Mouse (Mus musculus) midbrain, postnatal 0 days (tissue): ENCODE results near the gene Xpo4. TPM values are rescaled to one million over a fixed set of nuclear protein-coding genes. Genes with fewer than 3 reads are reported as not detected.

ENCODE experiments used
- ATAC-seq: fragments of 200-750 bp; cut with Nextera tagmentation; 2 replicates; pipeline ENCODE4 v1.8.0; 2017; ENCODE audit warnings: moderate number of reproducible peaks, mild to moderate bottlenecking, moderate TSS enrichment, moderate library complexity; ENCODE audit not compliant: low FRiP score
- DNase-seq: peaks from one replicate; pipeline ENCODE4 v3.0.0-alpha.2; 2015; ENCODE audit warnings: low spot score
- H3K27ac ChIP-seq: fragments of 300-500 bp; sonication (generic); 2 replicates; pipeline ENCODE4 v1.5.1; 2014; ENCODE audit warnings: low read depth, mild to moderate bottlenecking, low read length, mixed read lengths
- H3K27me3 ChIP-seq: fragments of 300-500 bp; sonication (generic); 2 replicates; pipeline ENCODE4 v1.6.1; 2014; ENCODE audit warnings: low read length, control low read depth, mixed read lengths; ENCODE audit not compliant: insufficient read depth
- H3K36me3 ChIP-seq: fragments of 300-500 bp; sonication (generic); 2 replicates; pipeline ENCODE4 v1.6.1; 2014; ENCODE audit warnings: low read length, control low read depth, mixed read lengths; ENCODE audit not compliant: insufficient read depth
- H3K4me1 ChIP-seq: fragments of 300-500 bp; sonication (generic); 2 replicates; pipeline ENCODE4 v1.6.1; 2014; ENCODE audit warnings: mild to moderate bottlenecking, control low read depth, antibody characterized with exemption, low read length, mixed read lengths; ENCODE audit not compliant: insufficient read depth
- H3K4me2 ChIP-seq: fragments of 300-500 bp; sonication (generic); 2 replicates; pipeline ENCODE4 v1.6.1; 2014; ENCODE audit warnings: low read depth, mild to moderate bottlenecking, low read length, mixed read lengths; ENCODE audit not compliant: poor library complexity, severe bottlenecking
- H3K4me3 ChIP-seq: fragments of 300-500 bp; sonication (generic); 2 replicates; pipeline ENCODE4 v1.5.1; 2014; ENCODE audit warnings: low read depth, mild to moderate bottlenecking, low read length, moderate library complexity
- H3K9ac ChIP-seq: fragments of 300-500 bp; sonication (generic); replicated peaks from 2 replicates; pipeline ENCODE4 v1.6.1; 2014; ENCODE audit warnings: mild to moderate bottlenecking, low read length, moderate library complexity, mixed read lengths; ENCODE audit not compliant: poor library complexity, severe bottlenecking
- H3K9me3 ChIP-seq: fragments of 300-500 bp; sonication (generic); 2 replicates; pipeline ENCODE4 v1.6.1; 2016; ENCODE audit warnings: low read length, control low read depth
- CTCF ChIP-seq: IDR thresholded peaks from 2 replicates; pipeline ENCODE4 v1.5.1; 2016; ENCODE audit warnings: antibody characterized with exemption, mild to moderate bottlenecking
- WGBS: fragments of 180-500 bp; shearing (Covaris S2); extraction: QIAGEN DNeasy Blood & Tissue Kit; methylation state at CpG from one replicate; pipeline ENCODE4 v1.1.7; 2014; 5-methylcytosine and 5-hydroxymethylcytosine counted together
- polyA plus RNA-seq: library from polyadenylated mRNA; unstranded; fragments of >200 nt; fragmentation: Nextera tagmentation; extraction: Ambion mirVana; gene quantifications from 2 replicates; pipeline ENCODE4 v1.2.1, GENCODE M21; 2015
- total RNA-seq: library from RNA; depleted of rRNA; stranded (reverse); fragments of >200 nt; gene quantifications from 2 replicates; pipeline ENCODE4 v1.2.3, GENCODE M21; 2014

Gene Xpo4
- total and polyA plus RNA-seq, 2 experiments from 2014 or later = 11.3 to 11.7 TPM

DNA sequence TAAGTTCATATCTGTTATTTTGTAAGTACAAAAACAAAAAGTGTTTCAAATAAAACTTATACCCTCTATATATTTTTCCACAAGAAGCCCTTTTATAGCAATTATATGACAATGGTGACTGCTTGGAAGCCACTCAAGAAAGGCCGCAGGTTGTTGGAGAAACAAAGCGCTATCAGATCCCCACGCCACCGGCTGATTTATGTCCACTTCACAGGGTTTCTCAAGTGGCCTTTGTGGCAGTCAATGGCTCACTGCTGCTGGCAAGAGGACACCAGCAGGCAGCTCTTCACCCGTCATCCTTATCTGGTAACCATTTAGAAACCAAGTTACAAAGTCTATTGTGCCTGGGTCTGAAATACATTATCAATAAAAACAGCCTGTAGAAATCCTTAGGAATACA, 31.1 kb downstream of the Xpo4 start:
- 64% methylated on average over 5 of the region's 5 CpGs for WGBS

DNA sequence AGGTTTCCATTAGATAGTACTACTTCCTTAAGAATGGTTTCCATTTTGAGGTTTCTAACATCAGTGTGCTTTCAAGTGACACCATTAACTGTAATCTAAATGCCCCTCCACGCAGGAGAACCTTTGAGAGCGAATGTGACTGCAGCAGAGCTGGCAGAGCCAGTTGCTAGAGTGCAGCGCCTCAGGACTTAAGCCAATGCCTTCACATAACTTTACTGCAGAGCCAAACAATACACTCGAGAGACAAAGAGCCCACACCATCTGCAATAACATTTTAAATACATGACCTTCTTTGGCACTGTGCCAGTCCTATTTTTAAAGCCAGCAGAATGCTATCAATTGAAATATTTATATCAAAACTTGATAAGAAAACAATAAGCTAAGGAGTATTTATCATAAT, 35.6 kb downstream of the Xpo4 start:
- H3K4me3 ChIP-seq = no peak overlapping the region
- peaks cover 12% of the 10 kb centered on the region; the same call in 1 of the 2 replicates for H3K36me3 ChIP-seq
- H3K9me3 ChIP-seq = no peaks in the 10 kb centered on the region
- no peak overlapping the region for H3K27ac ChIP-seq
- H3K4me2 ChIP-seq = no peak overlapping the region
- H3K9ac ChIP-seq = no peak overlapping the region
- WGBS = 62% methylated on average over 4 of the region's 4 CpGs
- ATAC-seq = no peak
- no peak for TF ChIP-seq CTCF
- H3K4me1 ChIP-seq = no peaks in the 10 kb centered on the region
- H3K27me3 ChIP-seq = no peaks in the 10 kb centered on the region
- DNase-seq = no peak

More for the DNA sequence above, 31.1 kb downstream of the Xpo4 start:
- no peak for TF ChIP-seq CTCF
- Histone ChIP-seq H3K27ac (no peak overlapping the region), H3K4me3 (no peak overlapping the region), H3K27me3 (no peaks in the 10 kb centered on the region), H3K4me1 (no peaks in the 10 kb centered on the region), H3K9me3 (no peaks in the 10 kb centered on the region), H3K4me2 (no peak overlapping the region), H3K9ac (no peak overlapping the region), H3K36me3 (no peaks in the 10 kb centered on the region)
- ATAC-seq = no peak
- DNase-seq = no peak

DNA sequence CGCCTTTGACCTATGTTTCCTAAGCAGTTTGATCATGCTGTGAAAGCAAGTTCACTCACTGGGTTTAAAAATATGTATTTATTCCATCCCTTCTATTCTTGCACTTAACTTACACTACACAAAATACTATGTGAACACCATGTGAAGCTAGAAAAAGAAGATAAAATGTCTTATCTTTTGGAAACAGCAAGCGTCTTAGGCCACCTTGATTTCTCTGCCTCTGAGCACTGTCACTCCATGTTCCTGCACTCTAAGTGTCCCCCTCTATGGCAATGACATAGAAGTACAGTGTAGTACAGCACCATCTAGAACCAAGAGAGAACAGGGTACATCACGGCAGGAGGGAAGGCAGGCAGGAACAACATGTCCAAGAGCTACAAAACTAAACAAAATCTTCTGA, 42.3 kb downstream of the Xpo4 start:
- WGBS = 89% methylated on average over 3 of the region's 3 CpGs
- peaks cover 10% of the 10 kb centered on the region; the same call in 1 of the 2 replicates for H3K36me3 ChIP-seq
- no peaks in the 10 kb centered on the region for H3K4me1 ChIP-seq
- H3K4me3 ChIP-seq = no peak overlapping the region
- DNase-seq = no peak
- no peaks in the 10 kb centered on the region for H3K27me3 ChIP-seq
- H3K4me2 ChIP-seq = no peak overlapping the region
- TF ChIP-seq CTCF = no peak
- no peaks in the 10 kb centered on the region for H3K9me3 ChIP-seq
- H3K9ac ChIP-seq = no peak overlapping the region
- no peak overlapping the region for H3K27ac ChIP-seq
- ATAC-seq = no peak

DNA sequence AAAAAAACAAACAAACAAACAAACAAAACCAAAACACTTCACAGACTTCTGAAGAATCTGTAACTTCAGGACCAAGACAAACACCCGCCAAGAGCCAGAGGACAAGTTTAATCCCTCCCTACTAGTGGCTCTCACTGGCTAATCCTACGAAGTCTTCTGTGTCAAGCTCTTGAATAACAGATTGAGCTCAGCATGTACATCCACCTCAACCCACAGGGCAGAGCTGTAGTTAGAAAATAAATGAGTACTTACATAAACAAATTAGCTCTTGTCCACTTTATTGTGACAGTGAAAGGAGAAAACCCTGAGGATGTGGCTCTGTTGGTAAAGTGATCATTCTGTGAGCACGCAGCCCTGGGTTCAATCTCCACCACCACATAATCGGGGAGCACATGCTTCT, 43.5 kb downstream of the Xpo4 start:
- Histone ChIP-seq H3K36me3 (peaks cover 5% of the 10 kb centered on the region; the same call in 1 of the 2 replicates), H3K4me2 (no peak overlapping the region), H3K27me3 (no peaks in the 10 kb centered on the region), H3K9ac (no peak overlapping the region), H3K9me3 (no peaks in the 10 kb centered on the region), H3K27ac (no peak overlapping the region), H3K4me1 (no peaks in the 10 kb centered on the region), H3K4me3 (no peak overlapping the region)
- TF ChIP-seq CTCF = no peak
- ATAC-seq = no peak
- no peak for DNase-seq
- 53% methylated on average over 4 of the region's 4 CpGs for WGBS

DNA sequence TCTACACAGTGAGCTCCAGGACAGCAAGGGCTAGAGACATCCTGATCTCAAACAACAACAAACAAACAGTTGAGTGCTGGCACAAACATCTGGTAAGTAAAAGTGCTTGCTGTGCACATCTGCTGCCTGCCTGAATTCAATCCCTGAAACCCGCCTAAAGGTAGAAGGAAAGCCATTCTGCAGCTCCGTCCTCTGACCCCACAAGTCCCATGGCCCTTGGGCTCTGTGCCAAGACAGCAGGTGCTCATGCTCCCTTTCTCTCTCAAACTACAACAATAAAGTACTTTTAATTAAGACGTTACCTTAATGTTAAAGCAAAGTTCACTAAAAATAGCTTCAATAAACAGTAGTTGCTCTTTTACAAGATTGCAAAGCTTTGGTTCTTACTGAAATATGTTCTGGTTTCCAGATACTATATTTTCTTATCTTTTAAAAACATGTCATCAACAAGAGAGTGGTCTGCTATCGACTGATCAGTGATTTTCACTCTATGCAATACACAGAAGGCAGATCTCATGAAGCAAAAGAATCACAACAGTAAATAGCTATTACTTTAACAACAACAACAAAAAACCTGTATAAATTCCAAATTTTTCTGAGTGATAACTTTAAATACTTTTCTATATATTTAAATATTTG, 44.5 kb downstream of the Xpo4 start:
- Histone ChIP-seq H3K9ac (no peak overlapping the region), H3K4me3 (no peak overlapping the region), H3K27ac (no peak overlapping the region), H3K36me3 (peaks cover under 1% of the 10 kb centered on the region; the same call in 1 of the 2 replicates), H3K4me1 (no peaks in the 10 kb centered on the region), H3K4me2 (no peak overlapping the region), H3K9me3 (no peaks in the 10 kb centered on the region), H3K27me3 (no peaks in the 10 kb centered on the region)
- WGBS = 60% methylated on average over 4 of the region's 4 CpGs
- DNase-seq (no peak), ATAC-seq (no peak)
- TF ChIP-seq CTCF = no peak

GRCm38 (mm10) chr14:57619487-57619886, 45.7 kb downstream of the Xpo4 start:
- no peak overlapping the region for H3K9ac ChIP-seq
- peak; percentile 72 for TF ChIP-seq CTCF
- H3K27me3 ChIP-seq = no peaks in the 10 kb centered on the region
- 50% methylated on average over 2 of the region's 2 CpGs for WGBS
- no peak overlapping the region for H3K4me3 ChIP-seq
- H3K4me2 ChIP-seq = no peak overlapping the region
- no peak overlapping the region for H3K27ac ChIP-seq
- H3K9me3 ChIP-seq = no peaks in the 10 kb centered on the region
- no peaks in the 10 kb centered on the region for H3K4me1 ChIP-seq
- DNase-seq (peak; percentile 54), ATAC-seq (no peak)
- H3K36me3 ChIP-seq = no peaks in the 10 kb centered on the region
